Mouse (Mus musculus) kidney, embryonic 14.5 days (tissue): Measurements from ENCODE around the gene Vash1. TPM values are rescaled to one million over a fixed set of nuclear protein-coding genes. Genes with fewer than 3 reads are reported as not detected.
A peak's percentile ranks its signal among the peaks of the same experiment; 100 is the strongest.

Source experiments
- ATAC-seq: fragments of 200-750 bp; cut with Nextera tagmentation; 2 replicates; pipeline ENCODE4 v1.8.0; 2017; ENCODE audit warnings: moderate number of reproducible peaks, mild to moderate bottlenecking, moderate TSS enrichment, moderate library complexity; ENCODE audit not compliant: low FRiP score, low TSS enrichment
- H3K27ac ChIP-seq: fragments of 300-500 bp; sonication (generic); 2 replicates; pipeline ENCODE4 v1.5.1; 2014; ENCODE audit warnings: low read depth, mild to moderate bottlenecking, low read length, moderate library complexity, mixed read lengths
- H3K27me3 ChIP-seq: fragments of 300-500 bp; sonication (generic); 2 replicates; pipeline ENCODE4 v1.6.1; 2014; ENCODE audit warnings: mild to moderate bottlenecking, low read length; ENCODE audit not compliant: control insufficient read depth, insufficient read depth
- H3K36me3 ChIP-seq: fragments of 300-500 bp; sonication (generic); 2 replicates; pipeline ENCODE4 v1.6.1; 2014; ENCODE audit warnings: low read length, mixed read lengths; ENCODE audit not compliant: control insufficient read depth, insufficient read depth
- H3K4me1 ChIP-seq: fragments of 300-500 bp; sonication (generic); 2 replicates; pipeline ENCODE4 v1.6.1; 2014; ENCODE audit warnings: low read length, mixed read lengths; ENCODE audit not compliant: control insufficient read depth, insufficient read depth
- H3K4me2 ChIP-seq: fragments of 300-500 bp; sonication (generic); replicated peaks from 2 replicates; pipeline ENCODE4 v1.6.1; 2014; ENCODE audit warnings: low read depth, mild to moderate bottlenecking, low read length
- H3K4me3 ChIP-seq: fragments of 300-500 bp; sonication (generic); 2 replicates; pipeline ENCODE4 v1.5.1; 2014; ENCODE audit warnings: mild to moderate bottlenecking, low read length
- H3K9ac ChIP-seq: fragments of 300-500 bp; sonication (generic); 2 replicates; pipeline ENCODE4 v1.6.1; 2014; ENCODE audit warnings: low read depth, mild to moderate bottlenecking, low read length, moderate library complexity
- H3K9me3 ChIP-seq: fragments of 300-500 bp; sonication (generic); 2 replicates; pipeline ENCODE4 v1.6.1; 2016; ENCODE audit warnings: low read length; ENCODE audit not compliant: control insufficient read depth
- WGBS: fragments of 180-500 bp; shearing (Covaris S2); extraction: QIAGEN DNeasy Blood & Tissue Kit; methylation state at CpG from one replicate; pipeline ENCODE4 v1.1.7; 2014; 5-methylcytosine and 5-hydroxymethylcytosine counted together
- polyA plus RNA-seq: library from polyadenylated mRNA; unstranded; fragments of >200 nt; fragmentation: Nextera tagmentation; extraction: Ambion mirVana; gene quantifications from 2 replicates; pipeline ENCODE4 v1.2.1, GENCODE M21; 2014

Vash1 gene
- 8.4 and 9.6 TPM in 2 replicates for polyA plus RNA-seq

- H3K36me3 ChIP-seq = no peaks in the 10 kb centered on the region
- ATAC-seq = peak; percentile 76
- peak within 1 kb of the TSS; percentile 63 for H3K27ac ChIP-seq
- WGBS = under 1% methylated on average over 80 of the region's 94 CpGs
- H3K4me1 ChIP-seq = peaks cover 12% of the 10 kb centered on the region; the same call in 1 of the 2 replicates
- peak within 1 kb of the TSS; percentile 86 for H3K9ac ChIP-seq
- no peaks in the 10 kb centered on the region for H3K9me3 ChIP-seq
- H3K4me2 ChIP-seq = peak within 1 kb of the TSS; percentile 100
- no peaks in the 10 kb centered on the region for H3K27me3 ChIP-seq
- H3K4me3 ChIP-seq = peak within 1 kb of the TSS; percentile 78
Observed at GRCm38 (mm10) chr12:86678591-86679545, at the start of gene Vash1. Gene Vash1 (plus strand): TSS chr12:86678700.

GRCm38 (mm10) chr12:86628783-86629172 lies 49.7 kb upstream of the Vash1 start:
- Histone ChIP-seq H3K36me3 (no peaks in the 10 kb centered on the region), H3K4me1 (no peaks in the 10 kb centered on the region), H3K9me3 (no peaks in the 10 kb centered on the region), H3K27ac (no peak overlapping the region), H3K4me3 (no peak overlapping the region), H3K27me3 (no peaks in the 10 kb centered on the region), H3K4me2 (no peak overlapping the region), H3K9ac (no peak overlapping the region)
- no peak for ATAC-seq
- WGBS = 49% methylated on average over 6 of the region's 6 CpGs

GRCm38 (mm10) chr12:86641763-86642162 lies 36.7 kb upstream of the Vash1 start:
- Histone ChIP-seq H3K36me3 (no peaks in the 10 kb centered on the region), H3K9ac (no peak overlapping the region), H3K4me3 (no peak overlapping the region), H3K27ac (no peak overlapping the region), H3K27me3 (no peaks in the 10 kb centered on the region), H3K4me1 (no peaks in the 10 kb centered on the region; the same call in 1 of the 2 replicates), H3K9me3 (no peaks in the 10 kb centered on the region), H3K4me2 (no peak overlapping the region)
- 50% methylated on average over 8 of the region's 8 CpGs for WGBS
- ATAC-seq = no peak

- 71% methylated on average over 17 of the region's 17 CpGs for WGBS
- Histone ChIP-seq H3K27me3 (no peaks in the 10 kb centered on the region), H3K27ac (no peak overlapping the region), H3K36me3 (no peaks in the 10 kb centered on the region), H3K4me3 (no peak overlapping the region), H3K9ac (no peak overlapping the region), H3K9me3 (no peaks in the 10 kb centered on the region), H3K4me2 (no peak overlapping the region), H3K4me1 (no peaks in the 10 kb centered on the region; the same call in 1 of the 2 replicates)
- ATAC-seq = no peak
Observed at GRCm38 (mm10) chr12:86644512-86645273, 33.8 kb upstream of the Vash1 start.

GRCm38 (mm10) chr12:86645494-86645893 lies 33.0 kb upstream of the Vash1 start:
- no peak overlapping the region for H3K27ac ChIP-seq
- ATAC-seq = no peak
- no peaks in the 10 kb centered on the region for H3K27me3 ChIP-seq
- no peak overlapping the region for H3K4me3 ChIP-seq
- H3K9ac ChIP-seq = no peak overlapping the region
- H3K4me1 ChIP-seq = no peaks in the 10 kb centered on the region; the same call in 1 of the 2 replicates
- 93% methylated on average over 5 of the region's 5 CpGs for whole genome bisulfite sequencing
- no peak overlapping the region for H3K4me2 ChIP-seq
- no peaks in the 10 kb centered on the region for H3K36me3 ChIP-seq
- no peaks in the 10 kb centered on the region for H3K9me3 ChIP-seq

GRCm38 (mm10) chr12:86646831-86647230 lies 31.7 kb upstream of the Vash1 start:
- 63% methylated on average over 9 of the region's 9 CpGs for WGBS
- no peak overlapping the region for H3K9ac ChIP-seq
- no peak overlapping the region for H3K4me3 ChIP-seq
- H3K4me2 ChIP-seq = no peak overlapping the region
- no peaks in the 10 kb centered on the region; the same call in 1 of the 2 replicates for H3K4me1 ChIP-seq
- H3K27ac ChIP-seq = no peak overlapping the region
- no peaks in the 10 kb centered on the region for H3K9me3 ChIP-seq
- no peaks in the 10 kb centered on the region for H3K36me3 ChIP-seq
- no peak for ATAC-seq
- H3K27me3 ChIP-seq = no peaks in the 10 kb centered on the region

- Histone ChIP-seq H3K9ac (no peak overlapping the region), H3K4me2 (no peak overlapping the region), H3K4me3 (no peak overlapping the region), H3K4me1 (no peaks in the 10 kb centered on the region; the same call in 1 of the 2 replicates), H3K27me3 (no peaks in the 10 kb centered on the region), H3K9me3 (no peaks in the 10 kb centered on the region), H3K36me3 (no peaks in the 10 kb centered on the region), H3K27ac (no peak overlapping the region)
- WGBS = 27% methylated on average over 9 of the region's 9 CpGs
- ATAC-seq = no peak
Observed at GRCm38 (mm10) chr12:86647279-86647678, 31.2 kb upstream of the Vash1 start.

GRCm38 (mm10) chr12:86647736-86648135 lies 30.8 kb upstream of the Vash1 start:
- H3K9me3 ChIP-seq = no peaks in the 10 kb centered on the region
- no peaks in the 10 kb centered on the region for H3K36me3 ChIP-seq
- H3K4me1 ChIP-seq = no peaks in the 10 kb centered on the region; the same call in 1 of the 2 replicates
- WGBS = 60% methylated on average over 5 of the region's 5 CpGs
- no peak overlapping the region for H3K4me3 ChIP-seq
- H3K9ac ChIP-seq = no peak overlapping the region
- H3K4me2 ChIP-seq = no peak overlapping the region
- ATAC-seq = no peak
- no peak overlapping the region for H3K27ac ChIP-seq
- H3K27me3 ChIP-seq = no peaks in the 10 kb centered on the region
